Mouse (Mus musculus): ENCODE results near the gene Katnbl1. TPM values are rescaled to one million over a fixed set of nuclear protein-coding genes. Genes with fewer than 3 reads are reported as not detected.

The Katnbl1 gene
- polyA plus RNA-seq (2012) = 4.0 and 4.9 TPM in 2 replicates

GRCm38 (mm10) chr2:112378973-112379898 lies at the start of gene Katnbl1:
Gene Katnbl1 (plus strand): TSS chr2:112379211.

GRCm38 (mm10) chr2:112367726-112368673 lies 11.0 kb upstream of the Katnbl1 start, which contains the start of gene Emc4:
Gene Emc4 (minus strand): TSS chr2:112368027.

GRCm38 (mm10) chr2:112454862-112455564 lies 76.0 kb downstream of the Katnbl1 start, which contains the start of gene Emc7:
Gene Emc7 (plus strand): TSS chr2:112454997.

Other genes with a start within 250 kb of the Katnbl1 start
- gene Olfr1316, start 244.2 kb upstream of the Katnbl1 start, polyA plus RNA-seq (2012) = 0.16 TPM in 1 of 2 replicates, not detected in the other
- not detected in 2 replicates for gene Olfr1317, start 238.9 kb upstream of the Katnbl1 start, polyA plus RNA-seq (2012)
- gene Olfr1318, start 225.0 kb upstream of the Katnbl1 start, polyA plus RNA-seq (2012) = not detected in 2 replicates
- 119 and 135 TPM in 2 replicates for gene Lpcat4, start 139.7 kb upstream of the Katnbl1 start, polyA plus RNA-seq (2012)
- gene Nutm1, start 119.9 kb upstream of the Katnbl1 start, polyA plus RNA-seq (2012) = 0.01 and 0.04 TPM in 2 replicates
- gene Nop10, start 117.3 kb upstream of the Katnbl1 start, polyA plus RNA-seq (2012) = 23.1 and 27.0 TPM in 2 replicates
- 9.4 and 9.7 TPM in 2 replicates for gene Slc12a6, start 113.4 kb upstream of the Katnbl1 start, polyA plus RNA-seq (2012)
- not detected in 2 replicates for gene Gm21985, start 112.9 kb upstream of the Katnbl1 start, polyA plus RNA-seq (2012)
- gene Emc4, start 11.2 kb upstream of the Katnbl1 start, polyA plus RNA-seq (2012) = 41.4 and 43.8 TPM in 2 replicates
- gene Emc7, start 75.8 kb downstream of the Katnbl1 start, polyA plus RNA-seq (2012) = 2.2 and 3.0 TPM in 2 replicates
- not detected in 2 replicates for gene Chrm5, start 101.6 kb downstream of the Katnbl1 start, polyA plus RNA-seq (2012)
- gene Aven, start 113.8 kb downstream of the Katnbl1 start, polyA plus RNA-seq (2012) = 6.1 and 9.0 TPM in 2 replicates

Measured in megakaryocyte-erythroid progenitor cell, adult 5 weeks (primary cell).